Mouse (Mus musculus): ENCODE measurements around the gene Arpc5. TPM values are rescaled to one million over a fixed set of nuclear protein-coding genes. Genes with fewer than 3 reads are reported as not detected.
"Not testable (repeated sequence)": the region's sequence is repeated elsewhere in the genome, so short reads cannot be mapped to it uniquely, and the experiment has no call there.

Arpc5 gene
- polyA plus RNA-seq, 1 experiment: 103 TPM

DNA sequence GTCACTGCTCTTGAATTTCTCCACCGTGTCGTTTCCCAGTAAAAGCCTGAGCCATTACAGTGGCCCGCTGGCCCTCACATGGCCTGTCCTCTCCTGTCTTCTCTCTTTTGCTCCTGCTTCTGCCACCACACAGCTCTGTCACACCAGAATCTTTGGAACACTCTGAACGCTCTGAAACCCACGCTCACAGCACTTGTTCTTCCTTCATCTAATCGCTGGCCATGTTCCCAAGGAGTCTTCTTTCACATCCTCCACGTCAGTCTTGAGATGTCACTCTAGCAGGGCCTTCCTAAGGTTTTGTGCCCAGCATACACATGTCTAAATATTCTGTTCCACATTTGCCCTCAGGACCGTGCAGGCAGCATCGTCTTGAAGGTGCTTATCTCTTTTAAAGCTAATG lies 4.7 kb downstream of the Arpc5 start:
- Histone ChIP-seq H3K4me1 (ENCODE audit: control insufficient read depth, insufficient read depth, low read length) (peaks cover 1% of the 10 kb centered on the region; the same call in 1 of the 2 replicates), H3K4me3 (ENCODE audit: insufficient read depth, low read length) (no peak overlapping the region), H3K27ac (ENCODE audit: insufficient read depth, low read length) (no peak overlapping the region)
- TF ChIP-seq POLR2A (IDR thresholded peaks at IDR 0.05; ENCODE audit: extremely low read depth, insufficient read depth, low read length): no peak
- TF ChIP-seq CTCF (IDR thresholded peaks at IDR 0.05; ENCODE audit: extremely low read depth, insufficient read depth, low read length): no peak

- H3K4me3 ChIP-seq (ENCODE audit: insufficient read depth, low read length); H3K27ac ChIP-seq (ENCODE audit: insufficient read depth, low read length); H3K4me1 ChIP-seq (ENCODE audit: control insufficient read depth, insufficient read depth, low read length): not testable (repeated sequence)
Observed at GRCm38 (mm10) chr1:152774601-152775000, 8.3 kb downstream of the Arpc5 start.

- Histone ChIP-seq H3K27ac (ENCODE audit: insufficient read depth, low read length) (no peak overlapping the region), H3K4me3 (ENCODE audit: insufficient read depth, low read length) (no peak overlapping the region), H3K4me1 (ENCODE audit: control insufficient read depth, insufficient read depth, low read length) (no peaks in the 10 kb centered on the region)
- no peak for TF ChIP-seq POLR2A (IDR thresholded peaks at IDR 0.05; ENCODE audit: extremely low read depth, insufficient read depth, low read length)
- peak; percentile 71 for TF ChIP-seq CTCF (IDR thresholded peaks at IDR 0.05; ENCODE audit: extremely low read depth, insufficient read depth, low read length)
Observed at GRCm38 (mm10) chr1:152779071-152779737, 12.9 kb downstream of the Arpc5 start.

DNA sequence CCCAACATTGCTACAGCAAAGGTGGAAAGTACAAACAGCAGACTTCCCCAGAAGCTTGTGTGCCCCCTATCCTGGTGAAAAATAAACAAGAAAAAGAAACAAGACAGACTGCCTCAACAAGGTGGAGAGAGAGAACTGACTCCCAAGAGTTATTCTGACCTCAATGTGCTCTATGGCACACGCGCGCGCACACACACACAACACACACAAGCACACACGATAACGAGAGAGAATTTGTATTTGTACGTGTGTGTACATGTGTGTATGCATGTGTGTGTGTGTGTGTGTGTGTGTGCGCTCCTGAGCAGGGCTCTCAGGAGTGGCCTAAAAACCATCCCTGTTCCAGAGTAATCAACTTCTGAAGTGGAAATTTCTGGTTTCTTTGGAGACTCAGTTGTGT lies 18.3 kb downstream of the Arpc5 start:
- TF ChIP-seq POLR2A (IDR thresholded peaks at IDR 0.05; ENCODE audit: extremely low read depth, insufficient read depth, low read length) (no peak), CTCF (IDR thresholded peaks at IDR 0.05; ENCODE audit: extremely low read depth, insufficient read depth, low read length) (no peak)
- Histone ChIP-seq H3K4me3 (ENCODE audit: insufficient read depth, low read length) (no peak overlapping the region), H3K27ac (ENCODE audit: insufficient read depth, low read length) (no peak overlapping the region), H3K4me1 (ENCODE audit: control insufficient read depth, insufficient read depth, low read length) (no peaks in the 10 kb centered on the region)

DNA sequence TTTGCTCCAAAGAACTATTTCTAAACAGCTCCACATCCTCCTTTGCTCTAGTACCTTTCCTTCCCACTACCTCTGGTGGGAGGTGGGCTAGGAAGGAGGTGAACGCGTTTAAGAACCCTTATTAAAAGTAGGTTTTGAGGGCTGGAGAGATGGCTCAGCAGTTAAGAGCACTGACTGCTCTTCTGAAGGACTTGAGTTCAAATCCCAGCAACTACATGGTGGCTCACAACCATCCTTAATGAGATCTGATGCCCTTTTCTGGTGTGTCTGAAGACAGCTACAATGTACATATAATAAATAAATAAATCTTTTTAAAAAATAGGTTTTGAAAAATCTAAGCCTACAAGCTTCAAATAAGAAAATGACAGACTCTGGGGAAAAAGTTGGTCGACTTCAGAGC lies 19.1 kb downstream of the Arpc5 start:
- H3K27ac ChIP-seq (ENCODE audit: insufficient read depth, low read length); H3K4me3 ChIP-seq (ENCODE audit: insufficient read depth, low read length): not testable (repeated sequence)

DNA sequence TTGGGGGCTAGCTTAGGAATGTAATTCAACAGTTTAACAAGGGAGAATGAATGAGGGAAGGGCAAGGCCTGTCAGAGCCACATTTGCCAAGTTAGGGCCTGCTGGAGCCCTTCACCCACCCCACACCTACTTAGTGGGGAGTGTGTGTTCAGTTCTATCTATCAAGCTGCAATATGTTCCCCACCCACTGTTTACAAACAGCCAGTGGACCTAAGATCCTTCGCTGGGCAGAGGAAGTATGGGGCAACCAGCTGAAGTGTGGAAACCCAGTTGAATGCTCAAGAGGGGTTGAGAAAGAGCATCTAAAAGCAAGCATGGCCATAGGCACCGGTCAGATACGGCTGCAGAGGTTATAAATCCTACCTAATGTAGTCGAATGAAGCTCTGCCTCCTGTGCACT lies 20.6 kb downstream of the Arpc5 start:
- TF ChIP-seq CTCF (IDR thresholded peaks at IDR 0.05; ENCODE audit: extremely low read depth, insufficient read depth, low read length) (no peak), POLR2A (IDR thresholded peaks at IDR 0.05; ENCODE audit: extremely low read depth, insufficient read depth, low read length) (no peak)
- Histone ChIP-seq H3K4me1 (ENCODE audit: control insufficient read depth, insufficient read depth, low read length) (no peaks in the 10 kb centered on the region), H3K4me3 (ENCODE audit: insufficient read depth, low read length) (no peak overlapping the region), H3K27ac (ENCODE audit: insufficient read depth, low read length) (no peak overlapping the region)

More for the DNA sequence above, 19.1 kb downstream of the Arpc5 start:
- not testable (repeated sequence) for H3K4me1 ChIP-seq (ENCODE audit: control insufficient read depth, insufficient read depth, low read length)

- Histone ChIP-seq H3K27ac (ENCODE audit: insufficient read depth, low read length) (no peak overlapping the region), H3K4me1 (ENCODE audit: control insufficient read depth, insufficient read depth, low read length) (no peaks in the 10 kb centered on the region), H3K4me3 (ENCODE audit: insufficient read depth, low read length) (no peak overlapping the region)
- TF ChIP-seq CTCF (IDR thresholded peaks at IDR 0.05; ENCODE audit: extremely low read depth, insufficient read depth, low read length) (no peak), POLR2A (IDR thresholded peaks at IDR 0.05; ENCODE audit: extremely low read depth, insufficient read depth, low read length) (no peak)
Observed at GRCm38 (mm10) chr1:152788121-152788660, 21.8 kb downstream of the Arpc5 start.

- Histone ChIP-seq H3K27ac (ENCODE audit: insufficient read depth, low read length) (no peak overlapping the region), H3K4me1 (ENCODE audit: control insufficient read depth, insufficient read depth, low read length) (no peaks in the 10 kb centered on the region), H3K4me3 (ENCODE audit: insufficient read depth, low read length) (no peak overlapping the region)
- TF ChIP-seq POLR2A (IDR thresholded peaks at IDR 0.05; ENCODE audit: extremely low read depth, insufficient read depth, low read length) (no peak), CTCF (IDR thresholded peaks at IDR 0.05; ENCODE audit: extremely low read depth, insufficient read depth, low read length) (peak; percentile 34)
Observed at GRCm38 (mm10) chr1:152790254-152790653, 23.9 kb downstream of the Arpc5 start.

- no peak for TF ChIP-seq POLR2A (IDR thresholded peaks at IDR 0.05; ENCODE audit: extremely low read depth, insufficient read depth, low read length)
- no peak for TF ChIP-seq CTCF (IDR thresholded peaks at IDR 0.05; ENCODE audit: extremely low read depth, insufficient read depth, low read length)
- H3K27ac ChIP-seq (ENCODE audit: insufficient read depth, low read length): no peak overlapping the region
- no peaks in the 10 kb centered on the region for H3K4me1 ChIP-seq (ENCODE audit: control insufficient read depth, insufficient read depth, low read length)
- H3K4me3 ChIP-seq (ENCODE audit: insufficient read depth, low read length): no peak overlapping the region
Observed at GRCm38 (mm10) chr1:152790821-152791220, 24.5 kb downstream of the Arpc5 start.

DNA sequence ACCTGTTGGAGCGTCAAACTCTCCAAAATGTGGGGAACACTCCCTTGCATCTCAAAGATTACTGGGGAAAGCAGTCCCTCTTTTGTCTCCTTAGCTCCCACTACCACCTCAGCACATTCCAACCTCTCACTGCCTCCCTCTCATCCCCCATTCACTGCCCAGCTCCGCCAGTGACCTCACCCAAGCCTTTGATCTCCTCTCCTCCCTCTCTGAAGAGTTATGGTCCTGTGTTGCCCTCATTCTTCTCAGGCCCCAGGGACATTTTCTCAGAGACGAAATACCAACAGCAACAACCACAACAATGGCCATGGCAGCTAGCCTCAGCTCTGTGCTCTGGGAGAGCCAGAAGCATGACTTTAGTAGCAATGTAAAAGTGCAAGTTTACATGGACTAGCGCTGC lies 24.9 kb downstream of the Arpc5 start:
- Histone ChIP-seq H3K4me3 (ENCODE audit: insufficient read depth, low read length) (no peak overlapping the region), H3K4me1 (ENCODE audit: control insufficient read depth, insufficient read depth, low read length) (no peaks in the 10 kb centered on the region), H3K27ac (ENCODE audit: insufficient read depth, low read length) (no peak overlapping the region)
- no peak for TF ChIP-seq CTCF (IDR thresholded peaks at IDR 0.05; ENCODE audit: extremely low read depth, insufficient read depth, low read length)
- TF ChIP-seq POLR2A (IDR thresholded peaks at IDR 0.05; ENCODE audit: extremely low read depth, insufficient read depth, low read length): no peak
